Mouse (Mus musculus): ENCODE results near the gene Btg1. TPM values are rescaled to one million over a fixed set of nuclear protein-coding genes. Genes with fewer than 3 reads are reported as not detected.
A peak's percentile ranks its signal among the peaks of the same experiment; 100 is the strongest.

The Btg1 gene
- total RNA-seq, 4 experiments from 2014 or later: 28.5 to 34.7 (median 33.2) TPM

- no peak for DNase-seq (ENCODE audit: low spot score)
Observed at GRCm38 (mm10) chr10:96609356-96610345, 7.2 kb upstream of the Btg1 start.

GRCm38 (mm10) chr10:96616001-96616708 lies 651 bp upstream of the Btg1 start:
- no peak for DNase-seq (ENCODE audit: low spot score)

GRCm38 (mm10) chr10:96617221-96617950 lies 580 bp downstream of the Btg1 start:
- peak; percentile 13 for DNase-seq (ENCODE audit: low spot score)

GRCm38 (mm10) chr10:96617951-96618575 lies 1.3 kb downstream of the Btg1 start:
- peak; percentile 79 for DNase-seq (ENCODE audit: low spot score)

GRCm38 (mm10) chr10:96619951-96620889 lies 3.4 kb downstream of the Btg1 start:
- no peak for DNase-seq (ENCODE audit: low spot score)

GRCm38 (mm10) chr10:96620890-96621271 lies 4.1 kb downstream of the Btg1 start:
- peak; percentile 24 for DNase-seq (ENCODE audit: low spot score)

GRCm38 (mm10) chr10:96621361-96621945 lies 4.6 kb downstream of the Btg1 start:
- no peak for DNase-seq (ENCODE audit: low spot score)

- no peak for DNase-seq (ENCODE audit: low spot score)
Observed at GRCm38 (mm10) chr10:96621980-96622645, 5.3 kb downstream of the Btg1 start.

- DNase-seq (ENCODE audit: low spot score): no peak
Observed at GRCm38 (mm10) chr10:96622761-96623632, 6.2 kb downstream of the Btg1 start.

- DNase-seq (ENCODE audit: low spot score): no peak
Observed at GRCm38 (mm10) chr10:96623633-96624195, 6.9 kb downstream of the Btg1 start.

- no peak for DNase-seq (ENCODE audit: low spot score)
Observed at GRCm38 (mm10) chr10:96624406-96624805, 7.6 kb downstream of the Btg1 start.

- no peak for DNase-seq (ENCODE audit: low spot score)
Observed at GRCm38 (mm10) chr10:96625061-96625460, 8.3 kb downstream of the Btg1 start.

GRCm38 (mm10) chr10:96625682-96626081 lies 8.9 kb downstream of the Btg1 start:
- no peak for DNase-seq (ENCODE audit: low spot score)

- DNase-seq (ENCODE audit: low spot score): no peak
Observed at GRCm38 (mm10) chr10:96626120-96626750, 9.4 kb downstream of the Btg1 start.

- DNase-seq (ENCODE audit: low spot score): no peak
Observed at GRCm38 (mm10) chr10:96627332-96627731, 10.5 kb downstream of the Btg1 start.

- DNase-seq (ENCODE audit: low spot score): no peak
Observed at GRCm38 (mm10) chr10:96628100-96628912, 11.5 kb downstream of the Btg1 start.

- no peak for DNase-seq (ENCODE audit: low spot score)
Observed at GRCm38 (mm10) chr10:96628913-96629199, 12.1 kb downstream of the Btg1 start.

All from heart, adult 8-10 months (tissue).